Mouse (Mus musculus): ENCODE results near the gene Tmem41b.

GRCm38 (mm10) chr7:110028826-110029225, 42.1 kb upstream of the Tmem41b start:
- TF ChIP-seq CTCF (IDR thresholded peaks at IDR 0.05; ENCODE audit: low read depth) = no peak
- no peak for TF ChIP-seq EP300 (IDR thresholded peaks at IDR 0.05; ENCODE audit: low read depth)
